Mouse (Mus musculus): ENCODE data around the gene Ski.

DNA sequence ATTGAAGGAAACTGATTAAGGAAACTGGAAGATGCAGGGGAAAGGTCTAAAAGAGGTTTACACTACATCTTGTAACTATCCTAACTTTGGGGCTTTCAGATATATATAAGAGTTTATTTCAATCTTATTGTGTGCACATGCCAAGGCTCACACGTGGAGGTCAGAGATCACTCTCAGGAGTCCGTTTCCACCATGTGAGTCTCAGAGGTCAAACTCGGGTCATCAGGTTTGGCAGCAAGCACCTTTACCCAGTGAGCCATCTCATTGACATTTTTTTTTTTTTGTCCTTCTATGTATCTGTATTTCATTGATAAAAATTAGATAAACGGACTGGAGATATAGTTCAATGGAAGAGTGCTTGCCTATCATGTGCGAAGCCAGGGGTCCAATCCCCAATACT lies 6.1 kb upstream of the Ski start:
- TF ChIP-seq CTCF (IDR thresholded peaks at IDR 0.05) = no peak
- TF ChIP-seq EP300 (IDR thresholded peaks at IDR 0.05) = no peak
